Mouse (Mus musculus) intestine, embryonic 14.5 days (tissue): ENCODE results near the gene Rnf166. TPM values are rescaled to one million over a fixed set of nuclear protein-coding genes. Genes with fewer than 3 reads are reported as not detected.

Experiments
- ATAC-seq: fragments of 200-750 bp; cut with Nextera tagmentation; replicated peaks from 2 replicates; pipeline ENCODE4 v1.8.0; 2017; ENCODE audit warnings: low read depth, moderate number of reproducible peaks, moderate TSS enrichment, moderate library complexity; ENCODE audit not compliant: low FRiP score, low TSS enrichment
- DNase-seq: peaks from one replicate; pipeline ENCODE4 v3.0.0-alpha.2; 2018; ENCODE audit warnings: low spot score
- H3K27ac ChIP-seq: fragments of 300-500 bp; sonication (generic); 2 replicates; pipeline ENCODE4 v1.5.1; 2014; ENCODE audit warnings: low read depth, mild to moderate bottlenecking, control low read depth
- H3K27me3 ChIP-seq: fragments of 300-500 bp; sonication (generic); replicated peaks from 2 replicates; pipeline ENCODE4 v1.6.1; 2014; ENCODE audit warnings: low read length, control low read depth; ENCODE audit not compliant: control insufficient read depth, insufficient read depth
- H3K36me3 ChIP-seq: fragments of 300-500 bp; sonication (generic); 2 replicates; pipeline ENCODE4 v1.6.1; 2014; ENCODE audit warnings: low read length, control low read depth; ENCODE audit not compliant: control insufficient read depth, insufficient read depth
- H3K4me1 ChIP-seq: fragments of 300-500 bp; sonication (generic); replicated peaks from 2 replicates; pipeline ENCODE4 v1.6.1; 2014; ENCODE audit warnings: low read length, control low read depth, mixed read lengths; ENCODE audit not compliant: control insufficient read depth, insufficient read depth
- H3K4me2 ChIP-seq: fragments of 300-500 bp; sonication (generic); 2 replicates; pipeline ENCODE4 v1.6.1; 2014; ENCODE audit warnings: low read length
- H3K4me3 ChIP-seq: fragments of 300-500 bp; sonication (generic); 2 replicates; pipeline ENCODE4 v1.5.1; 2014; ENCODE audit warnings: low read depth, low read length, control low read depth, mixed read lengths
- H3K9ac ChIP-seq: fragments of 300-500 bp; sonication (generic); 2 replicates; pipeline ENCODE4 v1.6.1; 2014; ENCODE audit warnings: mild to moderate bottlenecking, low read length
- H3K9me3 ChIP-seq: fragments of 300-500 bp; sonication (generic); 2 replicates; pipeline ENCODE4 v1.6.1; 2016; ENCODE audit warnings: low read length, control low read depth; ENCODE audit not compliant: control insufficient read depth
- WGBS: fragments of 180-500 bp; shearing (Covaris S2); extraction: QIAGEN DNeasy Blood & Tissue Kit; methylation state at CpG from one replicate; pipeline ENCODE4 v1.1.7; 2014; 5-methylcytosine and 5-hydroxymethylcytosine counted together
- polyA plus RNA-seq: library from polyadenylated mRNA; unstranded; fragments of >200 nt; fragmentation: Nextera tagmentation; extraction: Ambion mirVana; gene quantifications from 2 replicates; pipeline ENCODE4 v1.2.1, GENCODE M21; 2014

The Rnf166 gene
- polyA plus RNA-seq, 1 experiment from 2014 or later, result 31.4 TPM

- DNase-seq (no peak), ATAC-seq (no peak)
- no peak overlapping the region for H3K4me2 ChIP-seq
- no peaks in the 10 kb centered on the region for H3K9me3 ChIP-seq
- peaks cover 35% of the 10 kb centered on the region for H3K27me3 ChIP-seq
- peaks cover 6% of the 10 kb centered on the region for H3K4me1 ChIP-seq
- no peak overlapping the region for H3K9ac ChIP-seq
- peaks cover 33% of the 10 kb centered on the region for H3K36me3 ChIP-seq
- no peak overlapping the region for H3K4me3 ChIP-seq
- no peak overlapping the region for H3K27ac ChIP-seq
- 51% methylated on average over 12 of the region's 12 CpGs for WGBS
These were observed 11.9 kb downstream of the Rnf166 start for GRCm38 (mm10) chr8:122463651-122464640.

- H3K9ac ChIP-seq, result no peak overlapping the region
- DNase-seq (no peak), ATAC-seq (no peak)
- 68% methylated on average over 8 of the region's 8 CpGs for WGBS
- H3K9me3 ChIP-seq, result no peaks in the 10 kb centered on the region
- H3K27ac ChIP-seq, result no peak overlapping the region
- H3K4me1 ChIP-seq, result peaks cover 6% of the 10 kb centered on the region
- H3K36me3 ChIP-seq, result peaks cover 19% of the 10 kb centered on the region
- H3K27me3 ChIP-seq, result peaks cover 47% of the 10 kb centered on the region
- H3K4me3 ChIP-seq, result no peak overlapping the region
- no peak overlapping the region for H3K4me2 ChIP-seq
These were observed 13.4 kb downstream of the Rnf166 start for GRCm38 (mm10) chr8:122462510-122462909.

GRCm38 (mm10) chr8:122461473-122462148 is 14.3 kb downstream of the Rnf166 start:
- no peak for ATAC-seq
- no peak overlapping the region for H3K27ac ChIP-seq
- H3K9ac ChIP-seq, result no peak overlapping the region
- peaks cover 6% of the 10 kb centered on the region for H3K4me1 ChIP-seq
- H3K27me3 ChIP-seq, result peaks cover 54% of the 10 kb centered on the region
- no peaks in the 10 kb centered on the region for H3K9me3 ChIP-seq
- no peak overlapping the region for H3K4me3 ChIP-seq
- DNase-seq, result no peak
- H3K36me3 ChIP-seq, result peaks cover 10% of the 10 kb centered on the region
- WGBS, result 67% methylated on average over 11 of the region's 11 CpGs
- H3K4me2 ChIP-seq, result no peak overlapping the region

- DNase-seq (peak; percentile 84), ATAC-seq (peak; percentile 88)
- H3K9me3 ChIP-seq, result no peaks in the 10 kb centered on the region
- H3K4me1 ChIP-seq, result peaks cover 6% of the 10 kb centered on the region
- WGBS, result 2% methylated on average over 56 of the region's 56 CpGs
- peaks cover 55% of the 10 kb centered on the region for H3K27me3 ChIP-seq
- H3K27ac ChIP-seq, result no peak within 1 kb of the TSS
- H3K9ac ChIP-seq, result peak within 1 kb of the TSS; percentile 30
- peak within 1 kb of the TSS; percentile 57 for H3K4me2 ChIP-seq
- peak within 1 kb of the TSS; percentile 30 for H3K4me3 ChIP-seq
- 0 out of 2 replicates have a peak, but pooled peaks cover 4% of the 10 kb centered on the region for H3K36me3 ChIP-seq
These were observed 15.1 kb downstream of the Rnf166 start, which contains the start of gene Snai3 for GRCm38 (mm10) chr8:122460524-122461472. TSS of gene Snai3 (minus strand) at chr8:122460733.

DNA sequence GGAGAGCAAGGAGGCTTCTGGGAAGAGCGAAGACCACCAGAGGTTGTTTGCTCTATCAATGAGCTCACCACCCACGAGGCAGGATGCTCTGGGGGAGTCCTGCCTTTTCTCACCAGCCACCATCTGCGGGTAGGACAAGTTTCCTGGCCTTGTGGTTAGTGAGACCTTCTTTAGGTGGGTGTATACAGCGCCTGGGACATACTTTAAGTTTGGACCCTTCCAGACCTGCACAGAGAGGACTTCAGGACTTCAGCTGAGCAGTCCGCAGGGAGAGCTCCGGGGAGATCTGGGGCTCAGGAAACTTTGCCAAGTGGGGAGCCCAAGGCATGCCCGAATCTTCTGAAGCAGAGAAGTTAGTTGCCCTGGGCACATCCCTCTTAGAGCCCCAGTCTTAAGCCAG is 15.9 kb downstream of the Rnf166 start:
- Histone ChIP-seq H3K27ac (no peak overlapping the region), H3K4me3 (peak overlapping the region; percentile 30), H3K9me3 (no peaks in the 10 kb centered on the region), H3K9ac (peak overlapping the region; percentile 30; the same call in 1 of the 2 replicates), H3K36me3 (no peaks in the 10 kb centered on the region), H3K27me3 (peaks cover 55% of the 10 kb centered on the region), H3K4me1 (peaks cover 6% of the 10 kb centered on the region), H3K4me2 (peak overlapping the region; percentile 57)
- no peak for DNase-seq
- ATAC-seq, result no peak
- 20% methylated on average over 7 of the region's 7 CpGs for WGBS

- ATAC-seq (no peak), DNase-seq (no peak)
- Histone ChIP-seq H3K4me3 (no peak overlapping the region), H3K27ac (no peak overlapping the region), H3K4me2 (no peak overlapping the region), H3K9ac (no peak overlapping the region), H3K4me1 (peaks cover 6% of the 10 kb centered on the region), H3K27me3 (peaks cover 55% of the 10 kb centered on the region), H3K36me3 (no peaks in the 10 kb centered on the region), H3K9me3 (no peaks in the 10 kb centered on the region)
- WGBS, result 60% methylated on average over 6 of the region's 6 CpGs
These were observed 16.5 kb downstream of the Rnf166 start for GRCm38 (mm10) chr8:122459218-122459900.

DNA sequence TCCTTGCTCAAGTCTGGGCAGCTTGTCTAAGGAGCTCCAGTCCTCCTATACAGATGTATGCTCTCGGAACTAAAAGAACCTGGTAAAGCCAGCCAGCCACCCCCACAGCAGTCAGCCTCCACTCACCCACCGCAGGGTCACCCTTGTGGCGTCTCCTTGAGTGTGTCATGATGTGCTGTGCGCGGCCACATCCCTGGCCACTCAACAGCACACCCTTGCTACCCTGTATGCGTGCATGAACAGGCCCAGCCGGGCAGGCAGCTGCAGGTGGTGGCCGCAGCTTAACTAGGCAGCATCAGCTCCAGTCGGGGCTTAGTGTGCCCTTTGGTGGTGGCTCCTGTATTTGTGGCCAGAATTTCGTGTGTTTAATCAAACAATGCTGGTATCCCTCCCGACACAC is 18.7 kb downstream of the Rnf166 start:
- H3K9me3 ChIP-seq, result no peaks in the 10 kb centered on the region
- no peak for ATAC-seq

More for the DNA sequence above, 18.7 kb downstream of the Rnf166 start:
- no peaks in the 10 kb centered on the region for H3K36me3 ChIP-seq
- no peak for DNase-seq
- H3K27ac ChIP-seq, result no peak overlapping the region
- H3K4me1 ChIP-seq, result peaks cover 6% of the 10 kb centered on the region
- peaks cover 50% of the 10 kb centered on the region for H3K27me3 ChIP-seq
- H3K4me2 ChIP-seq, result no peak overlapping the region
- WGBS, result 70% methylated on average over 11 of the region's 11 CpGs
- H3K4me3 ChIP-seq, result no peak overlapping the region
- no peak overlapping the region for H3K9ac ChIP-seq
